Mouse (Mus musculus) liver, embryonic 14.5 days (tissue): ENCODE data around the gene Trpm6. TPM values are rescaled to one million over a fixed set of nuclear protein-coding genes. Genes with fewer than 3 reads are reported as not detected.

Experiments used
- ATAC-seq: fragments of 200-750 bp; cut with Nextera tagmentation; 2 replicates; pipeline ENCODE4 v1.8.0; 2017; ENCODE audit warnings: moderate number of reproducible peaks, mild to moderate bottlenecking, moderate library complexity; ENCODE audit not compliant: insufficient read depth
- DNase-seq, 3 experiments: peaks; one replicate each; pipeline ENCODE4 v3.0.0-alpha.2; 2012 to 2013; ENCODE audit warnings: low read depth in 3 of 3, low spot score in 3 of 3
- H3K27ac ChIP-seq: fragments of 300-500 bp; sonication (generic); 2 replicates; pipeline ENCODE4 v1.5.1; 2014; ENCODE audit warnings: moderate library complexity, mild to moderate bottlenecking, control low read depth, inconsistent platforms
- H3K27me3 ChIP-seq: fragments of 300-500 bp; sonication (generic); 2 replicates; pipeline ENCODE4 v1.6.1; 2014; ENCODE audit warnings: mild to moderate bottlenecking, low read length, moderate library complexity; ENCODE audit not compliant: control insufficient read depth, insufficient read depth
- H3K36me3 ChIP-seq: fragments of 300-500 bp; sonication (generic); replicated peaks from 2 replicates; pipeline ENCODE4 v1.6.1; 2014; ENCODE audit warnings: low read depth; ENCODE audit not compliant: control insufficient read depth, insufficient read depth
- H3K4me1 ChIP-seq, 2 experiments: fragments of 200-500 bp in 1 of 2; fragments of 300-500 bp in 1 of 2; sonication (generic) in 1 of 2; replicated peaks; 2 replicates each; pipeline ENCODE4 v1.6.1; 2012 to 2014; ENCODE audit warnings: antibody characterized with exemption in 1 of 2, inconsistent platforms in 1 of 2, low read length in 1 of 2; ENCODE audit not compliant: control insufficient read depth in 2 of 2, insufficient read depth in 2 of 2
- H3K4me2 ChIP-seq: fragments of 300-500 bp; sonication (generic); 2 replicates; pipeline ENCODE4 v1.6.1; 2014; ENCODE audit warnings: low read depth, mild to moderate bottlenecking, control low read depth, moderate library complexity
- H3K4me3 ChIP-seq, 2 experiments: fragments of 200-500 bp in 1 of 2; fragments of 300-500 bp in 1 of 2; sonication (generic) in 1 of 2; 2 replicates each; pipeline ENCODE4 v1.5.1; 2012 to 2014; ENCODE audit warnings: low read depth in 2 of 2, low read length in 2 of 2, mild to moderate bottlenecking in 2 of 2, control low read depth in 1 of 2, inconsistent platforms in 1 of 2, moderate library complexity in 1 of 2; ENCODE audit not compliant: insufficient read depth in 1 of 2
- H3K9ac ChIP-seq: fragments of 300-500 bp; sonication (generic); replicated peaks from 2 replicates; pipeline ENCODE4 v1.6.1; 2014; ENCODE audit warnings: mild to moderate bottlenecking, control low read depth, moderate library complexity
- H3K9me3 ChIP-seq: fragments of 300-500 bp; sonication (generic); 2 replicates; pipeline ENCODE4 v1.6.1; 2016; ENCODE audit warnings: low read length, mixed read lengths; ENCODE audit not compliant: control insufficient read depth
- CTCF ChIP-seq: IDR thresholded peaks from 2 replicates; pipeline ENCODE4 v1.5.1; 2016; ENCODE audit warnings: antibody characterized with exemption, low read depth, control low read depth
- EP300 ChIP-seq: IDR thresholded peaks from 2 replicates; pipeline ENCODE4 v1.6.1; 2016; ENCODE audit warnings: antibody characterized with exemption, low read depth
- WGBS: fragments of 180-500 bp; shearing (Covaris S2); extraction: QIAGEN DNeasy Blood & Tissue Kit; methylation state at CpG from one replicate; pipeline ENCODE4 v1.1.7; 2014; ENCODE audit not compliant: insufficient replicate concordance; 5-methylcytosine and 5-hydroxymethylcytosine counted together
- polyA plus RNA-seq, 2 experiments: library from polyadenylated mRNA; depleted of rRNA in 1 of 2; stranded (reverse) in 1 of 2; unstranded in 1 of 2; fragments of >200 nt; fragmentation: Nextera tagmentation in 1 of 2; extraction: Ambion mirVana in 1 of 2; gene quantifications; 2 replicates each; pipeline versions ENCODE4 v1.2.1 to v1.2.3; 2012 to 2014

Trpm6 gene
- polyA plus RNA-seq, 2 experiments, result 0.01 TPM; not detected in 1

DNA sequence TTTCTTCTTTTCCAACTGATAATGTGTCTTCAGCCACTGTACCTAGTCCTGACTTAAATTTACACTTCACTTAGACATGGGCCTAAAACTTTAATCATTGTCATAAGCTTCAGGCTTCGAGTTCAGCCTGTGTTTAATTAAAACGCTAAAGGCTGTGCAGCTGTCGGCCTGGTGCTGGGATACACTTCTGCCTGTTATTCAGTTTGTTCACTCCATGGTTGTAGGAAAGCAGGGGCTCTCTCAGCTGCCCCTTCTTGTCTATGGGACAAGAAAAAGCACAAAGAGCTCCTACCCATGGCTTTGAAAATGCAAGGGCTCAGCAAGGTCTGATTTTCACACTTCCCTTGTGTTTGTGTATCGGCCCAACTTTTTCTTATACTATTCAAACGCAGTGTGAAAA is 131.4 kb downstream of the Trpm6 start:
- DNase-seq (no peak), ATAC-seq (no peak)
- Histone ChIP-seq H3K9me3 (no peaks in the 10 kb centered on the region), H3K27me3 (no peaks in the 10 kb centered on the region), H3K36me3 (no peaks in the 10 kb centered on the region), H3K4me2 (no peak overlapping the region), H3K4me3 (no peak overlapping the region), H3K27ac (no peak overlapping the region), H3K4me1 (no peaks in the 10 kb centered on the region), H3K9ac (no peak overlapping the region)
- WGBS, result 69% methylated on average over 5 of the region's 5 CpGs
- TF ChIP-seq CTCF, result no peak

DNA sequence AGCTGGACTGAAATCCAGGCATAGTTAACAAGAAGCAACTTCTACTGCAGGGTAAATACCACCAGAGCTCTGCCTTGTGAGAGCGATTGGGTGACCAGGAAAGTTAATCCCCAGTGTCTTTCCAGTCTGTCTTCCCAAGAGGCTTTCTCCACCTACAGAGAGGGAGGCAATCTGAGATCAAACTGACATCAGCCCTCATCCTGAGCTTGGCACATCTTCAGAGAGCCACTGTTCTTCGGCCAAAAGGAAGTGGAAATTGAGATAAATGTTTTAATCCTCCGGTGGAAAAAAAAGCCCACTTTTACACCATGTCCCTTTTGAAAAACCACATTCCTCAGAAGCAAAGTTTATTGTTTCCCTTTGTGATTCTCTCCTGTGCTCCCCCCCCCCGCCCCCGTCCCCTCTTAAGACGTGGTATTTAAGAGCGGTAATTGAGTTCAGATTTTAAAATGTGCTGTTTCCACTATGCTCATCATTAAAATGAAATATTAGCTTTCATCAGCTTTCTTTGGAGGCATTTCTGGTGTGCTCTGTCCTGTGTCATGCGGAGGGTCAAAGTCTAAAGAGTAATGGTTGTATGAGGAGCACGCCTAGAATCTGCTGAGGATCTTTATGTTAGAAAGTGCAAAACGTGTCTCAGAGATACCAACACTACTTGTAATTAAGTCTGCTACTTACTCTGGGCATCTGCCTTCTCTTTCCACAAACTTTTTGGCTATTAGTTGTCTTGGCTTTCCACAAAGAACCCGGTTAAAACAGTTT is 138.0 kb downstream of the Trpm6 start:
- ATAC-seq (no peak), DNase-seq (no peak)
- H3K9me3 ChIP-seq, result no peaks in the 10 kb centered on the region
- 42% methylated on average over 11 of the region's 11 CpGs for WGBS
- TF ChIP-seq EP300 (no peak), CTCF (no peak)
- no peaks in the 10 kb centered on the region for H3K36me3 ChIP-seq
- H3K27ac ChIP-seq, result no peak overlapping the region
- no peaks in the 10 kb centered on the region for H3K4me1 ChIP-seq
- H3K9ac ChIP-seq, result no peak overlapping the region
- H3K27me3 ChIP-seq, result no peaks in the 10 kb centered on the region
- H3K4me2 ChIP-seq, result no peak overlapping the region
- H3K4me3 ChIP-seq, result no peak overlapping the region

- Histone ChIP-seq H3K4me2 (no peak overlapping the region), H3K4me3 (no peak overlapping the region), H3K9ac (no peak overlapping the region), H3K27ac (no peak overlapping the region), H3K4me1 (no peaks in the 10 kb centered on the region), H3K36me3 (no peaks in the 10 kb centered on the region), H3K27me3 (no peaks in the 10 kb centered on the region), H3K9me3 (no peaks in the 10 kb centered on the region)
- DNase-seq (no peak), ATAC-seq (no peak)
- TF ChIP-seq EP300, result no peak
- no peak for TF ChIP-seq CTCF
- WGBS, result 44% methylated on average over 13 of the region's 13 CpGs
Measured at GRCm38 (mm10) chr19:18888491-18889116, 138.8 kb downstream of the Trpm6 start.

- no peaks in the 10 kb centered on the region for H3K9me3 ChIP-seq
- H3K4me3 ChIP-seq, result no peak overlapping the region
- H3K27ac ChIP-seq, result no peak overlapping the region
- WGBS, result 20% methylated on average over 11 of the region's 11 CpGs
- H3K9ac ChIP-seq, result no peak overlapping the region
- H3K4me2 ChIP-seq, result no peak overlapping the region
- H3K36me3 ChIP-seq, result no peaks in the 10 kb centered on the region
- no peak for TF ChIP-seq EP300
- ATAC-seq (no peak), DNase-seq (no peak)
- no peaks in the 10 kb centered on the region for H3K27me3 ChIP-seq
- no peaks in the 10 kb centered on the region for H3K4me1 ChIP-seq
Measured at GRCm38 (mm10) chr19:18889117-18889627, 139.4 kb downstream of the Trpm6 start.

DNA sequence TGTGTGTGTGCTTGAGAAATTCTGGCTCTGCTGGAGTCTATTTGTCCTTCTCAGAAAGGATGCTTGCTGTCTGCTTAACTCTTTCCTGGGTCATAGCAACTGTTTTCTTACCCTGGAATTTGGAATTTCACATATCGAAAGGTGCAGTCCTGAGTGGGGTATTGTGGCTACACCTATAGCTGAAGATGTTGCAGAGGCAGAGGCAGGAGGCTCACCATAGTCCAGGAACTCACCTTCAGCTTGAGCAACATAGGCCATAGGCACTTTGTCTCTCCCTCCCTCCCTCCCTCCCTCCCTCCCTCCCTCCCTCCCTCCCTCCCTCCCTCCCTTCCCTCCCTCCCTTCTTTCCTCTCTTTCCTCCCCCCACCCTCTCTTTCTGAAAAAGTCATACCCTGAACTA is 139.8 kb downstream of the Trpm6 start:
- Histone ChIP-seq H3K27me3 (no peaks in the 10 kb centered on the region), H3K36me3 (no peaks in the 10 kb centered on the region), H3K4me3 (no peak overlapping the region), H3K9me3 (no peaks in the 10 kb centered on the region), H3K9ac (no peak overlapping the region), H3K27ac (no peak overlapping the region), H3K4me1 (no peaks in the 10 kb centered on the region), H3K4me2 (no peak overlapping the region)
- 63% methylated on average over 1 of the region's 1 CpGs for WGBS
- no peak for DNase-seq
- no peak for ATAC-seq
- TF ChIP-seq CTCF, result no peak
- TF ChIP-seq EP300, result no peak
